ENCODE assay signal across 24 mouse cellular contexts in the genomic region with DNA sequence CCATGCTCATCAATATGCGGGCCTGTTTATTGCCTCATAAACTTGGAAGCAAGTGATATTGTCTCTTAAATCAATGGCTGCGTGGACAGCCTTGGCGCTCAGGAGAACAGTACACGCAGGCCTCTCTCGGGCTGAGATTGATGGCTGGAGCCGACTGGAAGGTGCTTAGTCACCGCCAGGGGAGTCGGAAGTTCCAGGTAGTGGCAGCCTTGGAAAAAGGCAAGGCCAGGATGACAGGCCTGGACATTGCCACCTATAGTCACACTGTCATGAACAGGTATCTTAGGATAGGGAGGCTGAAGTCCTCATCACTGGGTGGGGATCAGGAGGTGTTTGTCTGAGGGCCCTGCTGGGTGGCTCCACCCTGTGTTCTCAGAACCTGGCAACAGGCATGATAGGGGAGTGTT. TPM values are rescaled to one million over a fixed set of nuclear protein-coding genes. Genes with fewer than 3 reads are reported as not detected.
A peak's percentile ranks its signal among the peaks of the same experiment; 100 is the strongest.
DNase-seq lines count a peak whose midpoint lies in the region; ATAC-seq lines count a peak whose summit lies in the region.
"Had no signal": no experiment of that assay in that cellular context is flagged by ENCODE, and none has a peak within 500 bp of the region (broad histone marks: within the 10 kb centered on the region; RNA-seq: fewer than 3 reads in every experiment).

No protein-coding gene starts in this region.

- H3K9me3 ChIP-seq in midbrain, embryonic 10.5 days (replicated peaks) = no peaks in the 10 kb centered on the region
- no peaks in the 10 kb centered on the region for H3K9me3 ChIP-seq in midbrain, embryonic 13.5 days
- no peaks in the 10 kb centered on the region for H3K9me3 ChIP-seq in intestine, embryonic 14.5 days (ENCODE audit: control insufficient read depth, low read length)
- no peaks in the 10 kb centered on the region for H3K9me3 ChIP-seq in neural tube, embryonic 15.5 days (replicated peaks)
- H3K9me3 ChIP-seq: embryonic facial prominence, embryonic 15.5 days; forebrain, embryonic 10.5 days had no signal

- no peak for ATAC-seq in midbrain, embryonic 13.5 days
- 0 out of 2 replicates have a peak, but pooled peaks have one; percentile 15 for ATAC-seq in intestine, embryonic 14.5 days (replicated peaks; ENCODE audit: low FRiP score, low TSS enrichment, low read depth)
- peak; percentile 86 for ATAC-seq in neural tube, embryonic 15.5 days (ENCODE audit: low FRiP score)
- ATAC-seq: Patski had no signal

- peaks cover 14% of the 10 kb centered on the region; the same call in 1 of the 2 replicates for H3K4me1 ChIP-seq in midbrain, embryonic 10.5 days
- peaks cover 13% of the 10 kb centered on the region; the same call in 1 of the 2 replicates for H3K4me1 ChIP-seq in midbrain, embryonic 13.5 days (replicated peaks)
- H3K4me1 ChIP-seq in intestine, embryonic 14.5 days (replicated peaks; ENCODE audit: control insufficient read depth, insufficient read depth, low read length) = no peaks in the 10 kb centered on the region
- H3K4me1 ChIP-seq in neural tube, embryonic 15.5 days = peaks cover 22% of the 10 kb centered on the region
- H3K4me1 ChIP-seq: embryonic facial prominence, embryonic 15.5 days had no signal

- H3K27me3 ChIP-seq in midbrain, embryonic 10.5 days (ENCODE audit: low read depth, poor library complexity, severe bottlenecking) = no peaks in the 10 kb centered on the region
- no peaks in the 10 kb centered on the region for H3K27me3 ChIP-seq in midbrain, embryonic 13.5 days
- H3K27me3 ChIP-seq in intestine, embryonic 14.5 days (replicated peaks; ENCODE audit: control insufficient read depth, insufficient read depth, low read length) = no peaks in the 10 kb centered on the region
- no peaks in the 10 kb centered on the region for H3K27me3 ChIP-seq in neural tube, embryonic 15.5 days (replicated peaks)
- H3K27me3 ChIP-seq: embryonic facial prominence, embryonic 15.5 days; Patski had no signal

- no peak overlapping the region for H3K4me3 ChIP-seq in midbrain, embryonic 10.5 days
- H3K4me3 ChIP-seq in midbrain, embryonic 13.5 days (replicated peaks) = no peak overlapping the region
- H3K4me3 ChIP-seq in intestine, embryonic 14.5 days (ENCODE audit: low read depth, low read length) = no peak overlapping the region
- no peak overlapping the region for H3K4me3 ChIP-seq in neural tube, embryonic 15.5 days (replicated peaks)
- H3K4me3 ChIP-seq: embryonic facial prominence, embryonic 15.5 days; forebrain, embryonic 10.5 days; heart, embryonic 10.5 days; myocyte had no signal

- 89% methylated on average over 8 of the region's 8 CpGs for WGBS in midbrain, embryonic 10.5 days
- 74% methylated on average over 8 of the region's 8 CpGs for WGBS in midbrain, embryonic 13.5 days
- 38% methylated on average over 8 of the region's 8 CpGs for WGBS in intestine, embryonic 14.5 days
- WGBS in neural tube, embryonic 15.5 days = 19% methylated on average over 8 of the region's 8 CpGs

- DNase-seq in embryo, embryonic 11 days = peak; percentile 15
- DNase-seq in embryo, embryonic 10 days (ENCODE audit: low spot score) = no peak
- DNase-seq in midbrain, embryonic 10.5 days (ENCODE audit: low spot score) = no peak
- peak; percentile 52 for DNase-seq in intestine, embryonic 14.5 days (ENCODE audit: low spot score)
- DNase-seq in frontal cortex, adult 2 months (ENCODE audit: extremely low spot score in 1 of 2, low spot score in 1 of 2) = no peak
- DNase-seq in testis, postnatal 14 days (ENCODE audit: low spot score) = no peak
- DNase-seq: B cell, adult 2 months; cerebellum, adult 11-12 months; heart, postnatal 14 days; kidney, adult 11 months; lung, embryonic 14.5 days; lung, postnatal 4 days; midbrain, embryonic 14.5 days; right cerebral cortex, postnatal 14 days; thymus, postnatal 25 days had no signal

- no peak overlapping the region for H3K4me2 ChIP-seq in midbrain, embryonic 13.5 days (replicated peaks)
- H3K4me2 ChIP-seq in intestine, embryonic 14.5 days (ENCODE audit: low read length) = no peak overlapping the region
- no peak overlapping the region for H3K4me2 ChIP-seq in neural tube, embryonic 15.5 days
- H3K4me2 ChIP-seq: embryonic facial prominence, embryonic 15.5 days; liver, embryonic 11.5 days; lung, embryonic 14.5 days had no signal

- no peaks in the 10 kb centered on the region for H3K36me3 ChIP-seq in midbrain, embryonic 10.5 days
- H3K36me3 ChIP-seq in midbrain, embryonic 13.5 days = no peaks in the 10 kb centered on the region
- H3K36me3 ChIP-seq in intestine, embryonic 14.5 days (ENCODE audit: control insufficient read depth, insufficient read depth, low read length) = no peaks in the 10 kb centered on the region
- no peaks in the 10 kb centered on the region for H3K36me3 ChIP-seq in neural tube, embryonic 15.5 days
- H3K36me3 ChIP-seq: embryonic facial prominence, embryonic 15.5 days; forebrain, embryonic 10.5 days; heart, embryonic 10.5 days had no signal

- H3K9ac ChIP-seq in midbrain, embryonic 13.5 days (replicated peaks) = no peak overlapping the region
- no peak overlapping the region for H3K9ac ChIP-seq in intestine, embryonic 14.5 days (ENCODE audit: low read length)
- H3K9ac ChIP-seq in neural tube, embryonic 15.5 days (replicated peaks) = no peak overlapping the region
- H3K9ac ChIP-seq: embryonic facial prominence, embryonic 15.5 days; lung, embryonic 14.5 days had no signal

- H3K27ac ChIP-seq in midbrain, embryonic 10.5 days (replicated peaks) = peak overlapping the region; percentile 55
- no peak overlapping the region for H3K27ac ChIP-seq in midbrain, embryonic 13.5 days
- no peak overlapping the region for H3K27ac ChIP-seq in intestine, embryonic 14.5 days (ENCODE audit: low read depth)
- H3K27ac ChIP-seq in neural tube, embryonic 15.5 days (replicated peaks) = peak overlapping the region; percentile 58; the same call in 1 of the 2 replicates
- H3K27ac ChIP-seq: embryonic facial prominence, embryonic 15.5 days; forebrain, embryonic 10.5 days; heart, embryonic 10.5 days had no signal

RNA-seq across cellular contexts. Expression of a gene that starts 52.6 kb away (rescaled TPM):
- polyA plus RNA-seq in midbrain, embryonic 10.5 days (2016; fragmentation: Nextera tagmentation; extraction: Ambion mirVana) = not detected in 2 replicates
- 0.23 TPM in 1 of 2 replicates, not detected in the other for polyA plus RNA-seq in midbrain, embryonic 13.5 days (2015; fragmentation: Nextera tagmentation; extraction: Ambion mirVana)
- polyA plus RNA-seq in intestine, embryonic 14.5 days (2014; fragmentation: Nextera tagmentation; extraction: Ambion mirVana) = 0.14 TPM in 1 of 2 replicates, not detected in the other
- polyA plus RNA-seq in neural tube, embryonic 15.5 days (2015; fragmentation: Nextera tagmentation; extraction: Ambion mirVana) = not detected in 2 replicates
- 1.2 and 1.4 TPM in 2 replicates for polyA plus RNA-seq in frontal cortex, adult 2 months (2012; rRNA removed)
- polyA plus RNA-seq: embryonic facial prominence, embryonic 15.5 days; forebrain, embryonic 10.5 days; heart, embryonic 10.5 days; large intestine, adult 2 months; liver, embryonic 11.5 days; lung, embryonic 14.5 days; midbrain, embryonic 14.5 days had no signal

Comparison
In these comparisons a context has a peak if more than half of its experiments do, and no peak if none do; other contexts are left out.
1. DNase-seq: peak in embryo, embryonic 11 days (single experiment) and intestine, embryonic 14.5 days (single experiment); none in embryo, embryonic 10 days (single experiment), midbrain, embryonic 10.5 days (single experiment), frontal cortex, adult 2 months (0 of 2) and testis, postnatal 14 days (single experiment).
2. H3K27ac ChIP-seq: peak in midbrain, embryonic 10.5 days (single experiment) and neural tube, embryonic 15.5 days (single experiment); none in midbrain, embryonic 13.5 days (single experiment) and intestine, embryonic 14.5 days (single experiment).